Mouse (Mus musculus) erythroid progenitor cell, adult 5-6 weeks (primary cell): ENCODE results near the gene Cer1. TPM values are rescaled to one million over a fixed set of nuclear protein-coding genes. Genes with fewer than 3 reads are reported as not detected.

Experiments
- ATAC-seq: replicated peaks from 2 replicates; pipeline ENCODE4 v1.8.0; 2016; ENCODE audit warnings: moderate number of reproducible peaks, mild to moderate bottlenecking, moderate TSS enrichment, inconsistent platforms; ENCODE audit not compliant: poor library complexity, low FRiP score, severe bottlenecking
- total RNA-seq, 2 experiments: library from RNA; stranded (forward) in 1 of 2; stranded (reverse) in 1 of 2; fragments of 150-400 nt in 1 of 2; fragments of 186-747, 209-891 nt in 1 of 2; gene quantifications; 2 replicates each; pipeline versions ENCODE4 v1.2.3 to v1.2.4; 2015 to 2017; ENCODE audit warnings: low replicate concordance in 2 of 2

The Cer1 gene
- total RNA-seq (2015; ENCODE audit: low replicate concordance): not detected in 2 replicates
- not detected in 2 replicates for total RNA-seq (2017; ENCODE audit: low replicate concordance)

GRCm38 (mm10) chr4:82884636-82885534, at the start of gene Cer1:
Gene Cer1, minus strand, starts transcription at chr4:82885148.
- ATAC-seq: no peak

GRCm38 (mm10) chr4:82934308-82934707, 49.4 kb upstream of the Cer1 start:
- ATAC-seq: no peak

- no peak for ATAC-seq
These were observed 48.8 kb upstream of the Cer1 start for GRCm38 (mm10) chr4:82933698-82934210.

- no peak for ATAC-seq
These were observed 45.1 kb upstream of the Cer1 start for GRCm38 (mm10) chr4:82930079-82930478.

- ATAC-seq: no peak
These were observed 37.0 kb upstream of the Cer1 start for GRCm38 (mm10) chr4:82921962-82922361.

DNA sequence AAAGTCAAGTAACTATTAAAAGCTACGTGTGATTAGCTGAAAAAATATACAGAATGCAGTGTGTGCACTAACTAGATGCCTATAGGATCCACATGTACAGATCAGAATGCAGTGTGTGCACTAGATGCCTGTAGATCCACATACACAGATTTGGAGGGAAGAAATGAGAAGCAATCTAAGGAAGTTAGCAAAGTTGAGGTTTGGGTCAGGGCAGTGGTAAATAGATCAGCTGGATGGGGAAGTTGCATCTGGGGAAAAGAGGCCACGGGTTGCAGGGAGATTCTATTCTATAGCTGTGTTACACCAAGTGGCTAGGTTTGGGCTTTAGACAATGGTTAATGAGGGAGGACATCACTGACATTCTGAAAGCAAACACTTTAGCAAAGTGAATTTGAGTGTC, 33.7 kb upstream of the Cer1 start:
- no peak for ATAC-seq

DNA sequence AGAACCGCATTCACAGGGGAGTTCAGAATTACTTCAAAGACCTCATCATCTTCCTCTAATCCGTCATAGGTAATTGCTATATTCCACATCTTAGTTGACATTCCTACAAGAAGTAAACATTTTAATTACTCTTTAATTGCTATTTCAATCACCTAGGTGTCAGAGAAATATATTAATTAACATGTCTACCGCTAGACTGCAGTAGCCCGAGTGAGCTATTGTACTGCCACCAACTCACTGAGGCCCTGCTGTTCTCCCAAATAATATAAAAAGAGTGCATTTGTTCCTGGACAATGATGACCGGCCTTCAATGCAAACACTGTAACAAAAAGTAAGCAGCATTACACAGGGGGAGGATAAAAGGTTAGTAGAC, 31.7 kb upstream of the Cer1 start:
- ATAC-seq: no peak

DNA sequence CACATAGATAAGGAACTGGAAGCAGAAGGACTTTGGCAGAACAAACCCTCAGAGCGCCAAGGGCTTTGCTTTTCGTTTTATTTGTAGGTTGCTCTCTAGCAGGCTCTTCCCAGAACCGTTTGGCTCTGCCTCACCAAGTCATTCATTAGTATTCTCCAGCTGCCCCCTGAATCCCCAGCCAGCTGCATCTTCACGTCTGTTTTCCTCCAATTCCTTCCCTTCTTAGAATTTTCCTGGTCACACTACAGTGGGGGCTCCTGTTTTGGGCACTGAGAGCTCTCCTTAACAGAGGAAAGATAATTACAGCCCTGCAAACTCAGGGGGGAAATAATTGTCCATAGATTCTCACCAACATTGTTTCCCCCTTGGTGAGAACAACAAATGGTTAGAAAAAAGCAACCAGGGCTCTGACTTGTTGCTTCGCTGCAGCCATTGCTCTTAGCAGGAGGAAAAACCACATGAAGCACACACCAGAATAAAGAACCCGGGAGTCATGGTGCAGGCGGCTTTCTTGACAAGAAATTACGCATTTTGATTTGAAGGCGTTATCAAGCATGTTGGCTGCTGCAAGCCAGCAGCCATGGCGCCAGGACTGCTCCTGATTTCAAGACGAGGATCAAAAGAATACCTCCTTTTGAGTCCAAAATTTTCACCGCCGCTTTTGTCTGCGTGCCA, 31.2 kb upstream of the Cer1 start:
- no peak for ATAC-seq

- no peak for ATAC-seq
These were observed 30.6 kb upstream of the Cer1 start for GRCm38 (mm10) chr4:82915576-82915975.

- no peak for ATAC-seq
These were observed 29.7 kb upstream of the Cer1 start for GRCm38 (mm10) chr4:82914601-82915143.

DNA sequence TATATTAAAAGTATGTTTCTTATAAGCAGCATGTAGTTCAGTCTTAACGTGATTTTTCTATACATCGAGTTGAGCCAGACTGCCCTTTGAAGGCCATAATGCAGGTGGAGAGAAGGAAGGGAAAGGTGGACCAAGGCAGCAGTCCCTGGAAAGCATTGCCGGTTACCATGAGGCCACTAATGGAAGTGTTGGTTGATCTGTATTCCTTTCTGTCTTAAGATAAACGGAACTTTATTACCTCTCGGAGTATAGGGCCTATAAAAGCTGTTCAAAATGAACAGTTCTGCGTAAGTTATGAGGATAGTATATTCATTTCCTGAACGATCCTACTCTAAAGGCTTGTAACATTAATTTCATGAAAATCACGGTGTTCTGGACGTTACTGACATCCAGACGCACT, 10.3 kb upstream of the Cer1 start:
- ATAC-seq: no peak

- no peak for ATAC-seq
These were observed 7.3 kb upstream of the Cer1 start for GRCm38 (mm10) chr4:82892247-82892646.

DNA sequence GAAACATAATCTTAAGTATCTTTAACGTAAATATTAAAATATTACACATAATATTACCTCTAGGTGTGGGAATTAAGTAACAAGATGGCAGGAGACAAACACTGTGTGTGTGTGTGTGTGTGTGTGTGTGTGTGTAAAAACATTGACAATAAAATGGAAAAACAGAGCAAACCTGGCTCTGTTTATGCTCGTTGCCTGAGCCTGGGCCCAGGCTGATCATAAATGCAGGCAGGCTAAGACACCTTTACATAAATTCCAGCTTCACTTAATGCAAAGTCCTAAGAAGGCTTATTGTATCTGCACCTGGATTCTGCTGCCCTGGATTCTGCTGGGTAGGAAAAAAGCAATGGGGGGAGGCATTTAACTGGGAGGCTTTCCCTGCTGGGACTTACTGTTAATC, 6.6 kb upstream of the Cer1 start:
- no peak for ATAC-seq

GRCm38 (mm10) chr4:82891049-82891448, 6.1 kb upstream of the Cer1 start:
- no peak for ATAC-seq

DNA sequence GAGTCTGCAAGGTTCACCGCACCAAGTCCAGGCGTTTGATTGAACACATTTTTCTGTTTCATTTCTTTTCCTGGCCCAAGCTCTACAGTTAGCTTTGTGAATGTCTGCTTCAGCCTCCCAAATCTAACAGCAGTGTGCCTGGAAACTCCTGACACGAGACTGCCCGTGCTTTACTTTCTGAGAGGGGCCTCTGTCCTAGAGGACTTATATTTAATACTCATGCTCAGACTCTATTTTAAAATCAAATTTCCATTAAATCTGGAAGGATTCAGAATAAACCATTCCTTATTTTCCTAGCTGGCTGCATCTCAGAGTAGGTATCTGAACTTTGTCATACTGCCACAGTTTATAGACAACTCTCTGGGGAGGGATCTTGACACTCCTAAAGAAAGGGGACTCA, 5.6 kb upstream of the Cer1 start:
- no peak for ATAC-seq

DNA sequence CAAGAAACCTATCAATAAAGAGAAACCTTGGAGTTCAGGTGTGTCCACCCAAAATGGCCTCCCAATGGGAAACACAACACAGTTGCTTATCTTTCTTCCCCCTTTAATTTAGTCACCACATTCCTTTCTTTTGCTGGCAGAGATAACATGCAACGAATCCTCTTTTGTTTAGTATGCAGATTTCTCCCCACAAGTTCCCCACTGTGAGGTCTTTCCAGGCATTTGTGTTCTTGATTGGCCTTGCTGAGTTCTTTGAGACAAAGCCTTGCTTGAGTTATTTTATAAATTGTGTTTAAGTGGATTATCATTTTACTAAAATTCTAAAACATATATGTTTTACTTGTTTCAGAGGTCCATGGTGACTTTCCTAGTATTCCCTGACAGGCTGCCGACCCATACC, 1.2 kb upstream of the Cer1 start:
- ATAC-seq: no peak

DNA sequence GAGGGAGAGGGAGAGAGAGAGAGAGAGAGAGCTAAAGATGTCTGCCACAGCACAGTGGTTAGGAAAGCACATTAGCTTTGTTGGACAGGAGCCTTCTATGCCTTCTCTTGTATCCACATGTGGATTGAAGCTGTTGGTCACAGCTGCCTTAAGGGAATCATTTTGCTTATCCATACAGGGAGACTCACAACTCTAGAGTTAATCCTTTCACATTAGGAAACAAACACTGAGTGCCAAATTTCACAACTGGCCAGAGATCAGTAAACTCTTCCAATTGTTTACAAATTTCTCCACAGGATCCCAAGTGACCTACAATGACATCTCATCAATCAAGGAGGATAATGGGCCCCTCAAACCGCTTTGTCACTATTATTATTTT, 576 bp upstream of the Cer1 start:
- ATAC-seq: no peak

DNA sequence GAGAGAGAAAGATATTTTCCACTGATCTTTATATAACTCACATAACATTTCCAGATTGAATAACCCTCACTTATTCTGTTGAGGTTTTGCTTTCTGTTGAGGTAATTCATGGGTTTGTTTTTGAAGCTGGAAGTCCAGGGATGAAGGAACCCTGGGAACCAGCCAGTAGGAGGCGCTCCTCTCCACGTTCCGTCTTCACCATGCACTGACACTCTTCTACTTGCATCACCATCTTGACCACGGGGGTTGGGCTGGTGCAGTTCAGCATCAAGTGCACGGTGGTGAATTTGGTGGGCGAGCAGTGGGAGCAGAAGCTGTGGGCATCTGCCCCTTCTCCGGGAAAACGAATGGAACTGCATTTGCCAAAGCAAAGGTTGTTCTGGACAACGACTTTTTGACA, 2.4 kb downstream of the Cer1 start:
- ATAC-seq: no peak

GRCm38 (mm10) chr4:82881366-82881765, 3.6 kb downstream of the Cer1 start:
- ATAC-seq: no peak

- no peak for ATAC-seq
These were observed 4.7 kb downstream of the Cer1 start for GRCm38 (mm10) chr4:82880243-82880642.

GRCm38 (mm10) chr4:82879152-82879551, 5.8 kb downstream of the Cer1 start:
- ATAC-seq: no peak
